Mouse (Mus musculus) monocyte, adult 5-6 weeks (primary cell): ENCODE data around the gene Tuba3a. TPM values are rescaled to one million over a fixed set of nuclear protein-coding genes. Genes with fewer than 3 reads are reported as not detected.
A peak's percentile ranks its signal among the peaks of the same experiment; 100 is the strongest.
"Not testable (repeated sequence)": the region's sequence is repeated elsewhere in the genome, so short reads cannot be mapped to it uniquely, and the experiment has no call there.

Source experiments
- ATAC-seq: fragments of 153-309, 156-312 bp; replicated peaks from 2 replicates; pipeline ENCODE4 v1.8.0; 2017; ENCODE audit warnings: mild to moderate bottlenecking; ENCODE audit not compliant: low TSS enrichment, insufficient number of reproducible peaks, severe bottlenecking, poor library complexity, low FRiP score
- total RNA-seq: library from RNA; stranded (forward); fragments of 200-1000, 200-491, 200-594 nt; gene quantifications from 3 replicates; pipeline ENCODE4 v1.2.3, GENCODE M21; 2017

Tuba3a gene
- total RNA-seq, 1 experiment from 2014 or later = not detected

DNA sequence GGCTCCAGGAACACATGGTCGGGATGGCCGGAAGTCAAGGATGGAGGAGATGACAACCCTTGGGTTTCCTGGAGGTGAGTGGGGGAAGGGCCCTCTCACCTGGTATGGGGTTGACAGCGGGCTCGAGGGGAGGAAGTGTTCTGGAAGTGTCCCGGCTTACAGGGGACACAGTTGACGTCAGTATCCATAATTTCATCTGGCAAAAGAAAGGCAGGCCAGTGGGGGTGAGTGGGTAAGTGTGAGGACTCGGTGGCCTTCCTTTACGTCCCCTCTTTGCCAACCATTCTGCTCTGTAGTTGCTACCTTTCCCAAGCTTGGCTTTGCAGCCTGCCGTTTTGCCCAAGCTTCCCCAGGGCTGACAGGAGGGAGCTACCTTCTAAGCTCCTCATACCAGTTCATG lies 26.3 kb upstream of the Tuba3a start:
- ATAC-seq = no peak

DNA sequence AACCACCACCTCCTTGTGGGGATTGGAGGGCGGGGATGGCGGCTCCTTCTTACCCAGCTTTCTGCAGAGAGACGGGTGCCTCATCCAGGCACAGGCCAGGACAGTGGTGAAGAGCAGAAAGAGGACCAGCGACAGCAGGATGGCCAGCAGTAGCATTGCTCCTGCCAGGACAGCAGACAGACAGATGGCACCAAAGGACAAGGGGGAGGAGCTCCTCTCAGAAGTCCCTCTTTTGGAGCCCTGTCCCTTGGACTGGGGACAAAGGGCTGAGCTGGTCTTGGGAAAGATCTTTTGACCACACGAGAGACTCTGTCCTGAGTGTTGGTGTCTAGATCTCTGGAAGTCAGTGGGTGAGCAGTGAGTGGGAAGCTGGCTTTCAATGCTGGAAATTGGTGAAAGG lies 23.6 kb upstream of the Tuba3a start:
- no peak for ATAC-seq

GRCm38 (mm10) chr6:125308921-125309320 lies 23.1 kb upstream of the Tuba3a start:
- no peak for ATAC-seq

DNA sequence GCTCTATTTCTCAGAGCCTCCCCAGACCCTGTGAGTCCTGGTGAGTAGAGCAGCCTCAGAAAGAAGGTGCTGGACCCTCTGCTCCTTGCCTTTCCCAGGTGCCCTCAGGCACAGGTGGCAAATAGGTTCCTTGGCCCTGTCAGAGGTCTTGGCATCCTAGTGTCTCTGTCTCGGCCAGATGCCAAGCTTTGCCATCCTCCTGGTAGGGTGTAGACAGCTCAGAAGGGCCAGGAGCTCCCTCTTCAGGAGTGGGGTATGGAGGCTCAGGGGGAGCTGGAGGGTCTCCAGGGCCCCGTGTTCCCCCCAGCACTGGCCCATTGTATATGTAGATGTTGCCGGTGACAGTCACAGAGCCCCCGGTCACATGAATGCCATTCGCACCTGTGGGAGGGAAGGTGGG lies 21.2 kb upstream of the Tuba3a start:
- no peak for ATAC-seq

GRCm38 (mm10) chr6:125305465-125305864 lies 19.6 kb upstream of the Tuba3a start:
- no peak for ATAC-seq

DNA sequence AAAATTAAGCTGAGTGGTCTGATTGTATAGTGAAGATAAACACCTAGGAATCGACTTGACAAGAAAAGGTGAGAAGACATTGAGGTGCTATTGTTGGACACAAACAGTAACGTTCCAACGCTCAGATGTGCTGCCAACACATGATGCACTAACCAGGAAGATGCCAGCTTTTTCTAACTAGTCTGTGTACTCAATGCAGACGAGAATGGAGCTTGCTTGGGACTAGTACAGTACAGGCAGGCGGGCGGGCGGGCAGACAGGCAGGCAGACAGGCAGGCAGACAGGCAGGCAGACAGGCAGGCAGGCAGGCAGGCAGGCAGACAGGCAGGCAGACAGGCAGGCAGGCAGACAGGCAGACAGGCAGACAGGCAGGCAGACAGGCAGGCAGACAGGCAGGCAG lies 18.6 kb upstream of the Tuba3a start:
- not testable (repeated sequence) for ATAC-seq

- ATAC-seq = no peak
Measured at GRCm38 (mm10) chr6:125303242-125303641, 17.4 kb upstream of the Tuba3a start.

DNA sequence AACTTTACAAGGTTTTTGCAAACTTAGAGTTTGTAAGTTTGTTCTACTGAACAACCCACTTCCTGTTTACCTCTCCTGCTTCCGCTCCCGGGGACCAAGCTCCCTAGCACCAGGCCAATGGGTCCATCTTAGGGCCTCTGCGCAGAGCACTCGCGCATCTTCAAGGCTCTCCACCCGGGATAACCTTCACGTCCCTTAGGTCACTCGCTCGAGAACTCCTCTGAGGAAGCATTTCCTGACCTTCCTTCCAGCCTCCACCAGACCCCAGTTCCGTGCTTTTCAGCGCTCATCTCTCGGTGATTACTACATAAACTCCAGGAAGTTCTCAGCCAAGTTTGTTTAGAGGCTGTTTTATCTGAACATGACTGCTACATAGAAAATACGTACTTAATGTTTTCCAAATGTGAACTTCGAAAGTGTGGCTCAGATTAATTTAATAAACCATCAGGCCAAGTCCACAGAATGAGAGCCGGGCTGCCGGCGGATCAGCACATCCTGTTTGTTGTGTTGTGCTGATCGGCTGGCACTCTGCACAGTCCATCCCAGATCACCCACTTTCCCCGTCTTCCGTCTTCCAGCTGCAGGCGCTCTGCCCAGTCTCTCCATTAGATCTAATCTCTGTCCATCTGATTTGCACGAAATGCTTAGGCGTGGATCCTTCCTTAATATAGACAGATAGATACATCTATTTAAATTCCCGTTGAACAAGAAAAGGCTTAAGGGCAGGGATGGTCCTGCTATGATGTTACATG lies 16.6 kb upstream of the Tuba3a start:
- ATAC-seq = no peak

- ATAC-seq = no peak
Measured at GRCm38 (mm10) chr6:125300982-125301381, 15.1 kb upstream of the Tuba3a start.

GRCm38 (mm10) chr6:125297149-125297820 lies 11.4 kb upstream of the Tuba3a start:
- ATAC-seq = no peak

DNA sequence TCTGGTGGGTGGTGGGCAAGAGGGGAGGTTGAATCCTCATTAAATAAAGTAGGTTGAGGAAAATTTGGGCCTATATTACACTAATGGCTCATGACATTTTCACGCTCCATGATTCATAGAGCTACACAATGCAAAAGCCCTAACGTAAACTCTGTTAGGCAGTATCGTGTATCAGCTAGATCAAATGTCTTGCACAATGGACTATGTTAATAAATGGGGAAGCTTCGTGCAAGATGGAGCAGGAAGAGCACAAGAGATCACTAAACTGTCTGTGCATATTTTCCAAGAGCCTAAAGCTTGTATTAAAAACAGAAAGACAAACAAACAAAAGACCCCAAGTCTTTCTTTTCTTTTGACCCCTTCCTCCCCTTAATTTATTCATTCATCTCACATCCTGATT lies 8.2 kb upstream of the Tuba3a start:
- peak; percentile 72; the same call in 1 of the 2 replicates for ATAC-seq

GRCm38 (mm10) chr6:125292256-125292655 lies 6.4 kb upstream of the Tuba3a start:
- ATAC-seq = no peak

DNA sequence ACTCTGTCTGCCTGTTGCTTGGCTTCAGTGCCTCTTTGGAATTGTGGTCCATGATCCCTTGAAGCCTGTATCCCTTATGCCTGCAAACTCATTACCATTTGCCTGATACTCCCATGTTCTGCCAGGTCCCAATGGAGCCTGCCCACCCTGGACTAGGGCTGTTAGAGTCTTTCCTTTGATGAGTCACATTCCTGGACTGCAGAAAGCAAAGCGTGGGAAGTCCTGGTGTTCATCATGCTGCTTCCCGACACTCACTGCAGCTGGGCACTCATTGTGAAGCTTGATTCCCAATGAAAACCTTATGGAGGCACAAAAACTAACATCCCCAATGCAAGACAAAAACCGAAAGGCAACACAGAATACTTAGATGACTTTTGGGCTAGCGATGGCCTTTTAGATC lies 5.5 kb upstream of the Tuba3a start:
- ATAC-seq = no peak

DNA sequence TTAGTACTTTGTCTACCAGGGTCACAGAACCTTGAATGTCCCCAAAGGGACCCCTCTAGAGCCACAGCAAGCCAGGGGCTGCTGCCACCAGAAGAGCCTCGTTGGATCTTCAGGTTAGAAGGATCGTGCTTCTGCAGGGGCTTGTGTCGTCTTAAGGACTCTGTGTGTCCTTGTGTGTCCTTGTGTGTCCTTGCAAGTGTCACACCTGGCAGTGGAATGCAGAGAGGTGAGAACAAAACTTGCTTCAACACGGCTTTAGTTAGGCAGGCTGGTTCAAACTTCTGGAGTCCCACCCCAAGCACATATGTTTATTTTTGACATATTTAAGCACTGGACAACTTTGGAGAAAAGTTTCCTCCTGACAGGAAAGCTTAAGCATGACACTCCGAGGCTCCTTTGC lies 2.9 kb upstream of the Tuba3a start:
- no peak for ATAC-seq

GRCm38 (mm10) chr6:125286944-125287343 lies 1.1 kb upstream of the Tuba3a start:
- ATAC-seq = no peak

GRCm38 (mm10) chr6:125284751-125285150 lies 1.1 kb downstream of the Tuba3a start:
- ATAC-seq = no peak

GRCm38 (mm10) chr6:125284250-125284649 lies 1.6 kb downstream of the Tuba3a start:
- no peak for ATAC-seq

- not testable (repeated sequence) for ATAC-seq
Measured at GRCm38 (mm10) chr6:125282721-125283120, 3.1 kb downstream of the Tuba3a start.

- ATAC-seq = peak; percentile 70
Measured at GRCm38 (mm10) chr6:125279729-125280128, 6.1 kb downstream of the Tuba3a start.

GRCm38 (mm10) chr6:125274841-125275563 lies 10.8 kb downstream of the Tuba3a start:
- no peak for ATAC-seq
